14 mouse cellular contexts compared by ENCODE assay signal in genomic region chr11:120313906-120314685, GRCm38 (mm10). TPM values are rescaled to one million over a fixed set of nuclear protein-coding genes. Genes with fewer than 3 reads are reported as not detected.
DNase-seq lines count a peak whose midpoint lies in the region; ATAC-seq lines count a peak whose summit lies in the region.
"Had no signal": no experiment of that assay in that cellular context is flagged by ENCODE, and none has a peak within 500 bp of the region (broad histone marks: within the 10 kb centered on the region; RNA-seq: fewer than 3 reads in every experiment).

No protein-coding gene starts in this region.

- peaks cover 40% of the 10 kb centered on the region for H3K4me1 ChIP-seq in forebrain, embryonic 15.5 days
- peaks cover 47% of the 10 kb centered on the region for H3K4me1 ChIP-seq in midbrain, embryonic 15.5 days

- 50% methylated on average over 6 of the region's 6 CpGs for WGBS in forebrain, embryonic 15.5 days
- 48% methylated on average over 6 of the region's 6 CpGs for WGBS in midbrain, embryonic 15.5 days

- H3K9ac ChIP-seq in forebrain, embryonic 15.5 days (replicated peaks): no peak overlapping the region
- H3K9ac ChIP-seq in midbrain, embryonic 15.5 days: no peak overlapping the region

- no peak overlapping the region for H3K4me2 ChIP-seq in forebrain, embryonic 15.5 days (replicated peaks)
- no peak overlapping the region for H3K4me2 ChIP-seq in midbrain, embryonic 15.5 days

- H3K9me3 ChIP-seq in forebrain, embryonic 15.5 days: no peaks in the 10 kb centered on the region
- H3K9me3 ChIP-seq in midbrain, embryonic 15.5 days: no peaks in the 10 kb centered on the region
- H3K9me3 ChIP-seq: neural tube, embryonic 12.5 days had no signal

- H3K36me3 ChIP-seq in forebrain, embryonic 15.5 days: no peaks in the 10 kb centered on the region
- no peaks in the 10 kb centered on the region for H3K36me3 ChIP-seq in midbrain, embryonic 15.5 days (replicated peaks)
- H3K36me3 ChIP-seq: neural tube, embryonic 12.5 days had no signal

- H3K27ac ChIP-seq in forebrain, embryonic 15.5 days (replicated peaks): peak overlapping the region; percentile 99; the same call in 1 of the 2 replicates
- H3K27ac ChIP-seq in midbrain, embryonic 15.5 days: peak overlapping the region; percentile 98

- DNase-seq in embryo, embryonic 10 days (ENCODE audit: low spot score): peak; percentile 4
- DNase-seq in embryo, embryonic 11 days: no peak
- DNase-seq in kidney, postnatal 10 days: peak; percentile 9
- no peak for DNase-seq in kidney, adult 8-10 months
- no peak for DNase-seq in layer of hippocampus, postnatal 36 days
- no peak for DNase-seq in adrenal gland, adult 18-20 months (ENCODE audit: low spot score in 2 of 2)
- DNase-seq: right cerebral cortex, postnatal 4 days had no signal

- no peak for ATAC-seq in forebrain, embryonic 15.5 days (replicated peaks)
- no peak for ATAC-seq in midbrain, embryonic 15.5 days (replicated peaks)

- H3K27me3 ChIP-seq in forebrain, embryonic 15.5 days: no peaks in the 10 kb centered on the region
- no peaks in the 10 kb centered on the region for H3K27me3 ChIP-seq in midbrain, embryonic 15.5 days (replicated peaks)

- no peak overlapping the region for H3K4me3 ChIP-seq in forebrain, embryonic 15.5 days
- no peak overlapping the region for H3K4me3 ChIP-seq in midbrain, embryonic 15.5 days
- H3K4me3 ChIP-seq: erythroblast, embryonic 14.5 days; neural tube, embryonic 12.5 days had no signal

RNA-seq across cellular contexts. Expression of gene Actg1, which starts 34.2 kb away (rescaled TPM):
- polyA plus RNA-seq in forebrain, embryonic 15.5 days (2015; fragmentation: Nextera tagmentation; extraction: Ambion mirVana): 3,835 and 3,917 TPM in 2 replicates
- polyA plus RNA-seq in midbrain, embryonic 15.5 days (2015; fragmentation: Nextera tagmentation; extraction: Ambion mirVana): 4,418 and 4,467 TPM in 2 replicates
- total RNA-seq in layer of hippocampus, postnatal 36 days (2021): 1,000 to 10,000 TPM; 1,262 to 1,401 TPM
- 1,000 to 10,000 TPM in 1 of 2 experiments, 100 to 1,000 TPM in 1; 972 to 2,157 TPM for total RNA-seq in adrenal gland, adult 18-20 months (2021)

RNA-seq across cellular contexts. Expression of gene Fscn2, which starts 47.2 kb away (rescaled TPM):
- polyA plus RNA-seq in forebrain, embryonic 15.5 days (2015; fragmentation: Nextera tagmentation; extraction: Ambion mirVana): 0.97 and 1.3 TPM in 2 replicates
- 0.84 and 1.4 TPM in 2 replicates for polyA plus RNA-seq in midbrain, embryonic 15.5 days (2015; fragmentation: Nextera tagmentation; extraction: Ambion mirVana)
- 1 to 10 TPM in 1 of 2 experiments, not detected in 1; 1.0 TPM for total RNA-seq in layer of hippocampus, postnatal 36 days (2021)
- total RNA-seq in adrenal gland, adult 18-20 months (2021): under 1 TPM in 1 of 2 experiments, not detected in 1; 0.33 TPM
- total RNA-seq: granulocyte monocyte progenitor cell, adult 5-6 weeks; left cerebral cortex, postnatal 10 days had no signal
- polyA plus RNA-seq: erythroblast, embryonic 14.5 days; large intestine, adult 2 months had no signal

Comparison
In these comparisons a context has a peak if more than half of its experiments do, and no peak if none do; other contexts are left out.
1. DNase-seq: peak in embryo, embryonic 10 days (single experiment) and kidney, postnatal 10 days (single experiment); none in embryo, embryonic 11 days (single experiment), kidney, adult 8-10 months (0 of 2), layer of hippocampus, postnatal 36 days (0 of 2) and adrenal gland, adult 18-20 months (0 of 2).